Mouse (Mus musculus) WW6 (cell line): ENCODE measurements at regions not wholly inside any gene's neighbourhood (a gene's known extent, or its start where the extent isn't known, plus 50 kb on each side); places are given as distances from the start of the nearest gene placed in this dataset.
"Not testable (repeated sequence)": the region's sequence is repeated elsewhere in the genome, so short reads cannot be mapped to it uniquely, and the experiment has no call there.

ENCODE experiments used
- DNase-seq: peaks from one replicate; pipeline ENCODE4 v3.0.0-alpha.2; 2013; ENCODE audit warnings: low read depth, low spot score

- DNase-seq: peak; percentile 45
These were observed 366.5 kb upstream of the Grid2 start for GRCm38 (mm10) chr6:62889194-62889593.

- DNase-seq: no peak
These were observed 342.9 kb upstream of the Grid2 start for GRCm38 (mm10) chr6:62912758-62913157.

GRCm38 (mm10) chr6:62917059-62917458, 338.6 kb upstream of the Grid2 start:
- not testable (repeated sequence) for DNase-seq

GRCm38 (mm10) chr6:62917956-62918355, 337.7 kb upstream of the Grid2 start:
- DNase-seq: no peak

GRCm38 (mm10) chr6:62919092-62919491, 336.6 kb upstream of the Grid2 start:
- no peak for DNase-seq
